Mouse (Mus musculus) lung, adult 18-20 months (tissue): ENCODE measurements at regions not wholly inside any gene's neighbourhood (a gene's known extent, or its start where the extent isn't known, plus 50 kb on each side); places are given as distances from the start of the nearest gene placed in this dataset.

ENCODE experiments used
- DNase-seq, 2 experiments: peaks; one replicate each; pipeline ENCODE4 v3.0.0; 2022; ENCODE audit warnings: mixed read lengths in 2 of 2

DNA sequence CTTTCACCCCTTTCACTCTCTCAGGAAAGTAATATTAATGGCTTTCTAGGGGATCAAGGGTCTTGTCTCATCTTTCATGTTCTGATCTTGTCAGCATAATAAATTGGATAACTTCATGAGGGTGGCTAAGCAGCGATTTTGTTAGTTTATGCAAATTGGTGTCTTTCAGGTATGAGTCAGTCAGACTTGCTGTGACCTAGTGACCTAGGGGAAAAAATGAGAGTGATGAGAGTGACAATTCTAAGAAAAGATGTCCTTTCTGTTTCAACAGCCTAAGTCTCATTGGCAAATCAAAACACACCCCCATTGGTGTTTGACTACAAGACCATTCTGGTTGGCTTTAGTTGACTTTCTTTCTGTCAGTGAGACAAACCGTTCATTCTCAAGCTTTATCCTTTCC lies 68.0 kb upstream of the Actbl2 start:
- DNase-seq, result no peak

DNA sequence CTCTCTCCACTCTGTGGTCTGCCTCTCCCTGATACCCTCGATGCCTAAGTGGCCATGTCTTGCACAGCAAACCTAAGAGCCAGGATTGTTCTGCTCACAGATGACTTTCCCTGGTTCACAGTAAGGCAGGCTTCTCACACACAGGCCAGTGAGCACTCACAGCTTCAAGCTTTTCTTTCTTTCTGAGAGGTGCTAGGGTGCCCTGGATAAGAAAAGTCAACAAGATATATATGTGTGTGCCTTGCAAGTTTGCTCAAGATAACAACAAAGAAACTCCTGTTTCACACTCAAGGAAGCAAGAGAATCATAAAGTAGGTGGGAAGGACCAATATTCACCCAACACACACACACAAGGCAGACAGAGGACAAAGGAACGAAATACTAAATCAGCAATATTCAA lies 60.9 kb upstream of the Actbl2 start:
- DNase-seq, result no peak

DNA sequence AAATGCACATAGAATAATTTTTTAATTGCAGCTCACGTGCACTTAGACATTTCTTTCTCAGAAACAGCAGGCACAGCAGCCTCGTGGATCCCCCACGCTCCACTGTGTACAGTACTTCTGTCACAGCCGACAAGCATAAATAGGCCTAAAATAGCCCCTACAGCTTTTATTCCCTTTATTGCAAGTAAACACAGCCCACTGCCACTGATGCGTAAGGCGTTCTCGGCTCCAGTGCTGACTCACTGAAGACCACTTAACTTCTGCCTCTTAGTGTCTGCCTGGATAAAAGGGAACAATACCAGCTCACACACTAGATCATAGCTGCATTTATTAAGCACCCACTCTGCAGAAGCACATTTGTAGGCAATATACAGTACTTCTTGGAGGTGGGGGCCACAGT lies 60.5 kb upstream of the Actbl2 start:
- DNase-seq, result no peak

DNA sequence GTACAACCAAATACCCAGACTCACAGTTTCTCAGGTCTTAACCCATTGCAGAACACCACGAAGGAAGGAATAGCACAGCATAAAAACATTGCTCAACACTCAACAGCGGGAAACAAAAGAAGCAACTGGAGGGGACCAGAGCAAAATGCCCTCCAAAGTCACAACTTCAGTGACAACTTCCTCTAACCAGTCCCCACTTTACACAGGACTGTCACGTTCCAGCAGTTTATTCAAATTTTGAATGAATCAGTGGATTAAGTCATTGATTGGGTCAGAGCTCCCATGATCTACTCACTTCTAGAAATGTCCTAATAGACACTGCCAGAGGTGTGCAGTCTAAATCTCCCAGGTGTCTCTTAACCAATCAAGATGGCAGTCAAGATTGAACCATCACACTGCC lies 53.3 kb upstream of the Actbl2 start:
- DNase-seq, result no peak

DNA sequence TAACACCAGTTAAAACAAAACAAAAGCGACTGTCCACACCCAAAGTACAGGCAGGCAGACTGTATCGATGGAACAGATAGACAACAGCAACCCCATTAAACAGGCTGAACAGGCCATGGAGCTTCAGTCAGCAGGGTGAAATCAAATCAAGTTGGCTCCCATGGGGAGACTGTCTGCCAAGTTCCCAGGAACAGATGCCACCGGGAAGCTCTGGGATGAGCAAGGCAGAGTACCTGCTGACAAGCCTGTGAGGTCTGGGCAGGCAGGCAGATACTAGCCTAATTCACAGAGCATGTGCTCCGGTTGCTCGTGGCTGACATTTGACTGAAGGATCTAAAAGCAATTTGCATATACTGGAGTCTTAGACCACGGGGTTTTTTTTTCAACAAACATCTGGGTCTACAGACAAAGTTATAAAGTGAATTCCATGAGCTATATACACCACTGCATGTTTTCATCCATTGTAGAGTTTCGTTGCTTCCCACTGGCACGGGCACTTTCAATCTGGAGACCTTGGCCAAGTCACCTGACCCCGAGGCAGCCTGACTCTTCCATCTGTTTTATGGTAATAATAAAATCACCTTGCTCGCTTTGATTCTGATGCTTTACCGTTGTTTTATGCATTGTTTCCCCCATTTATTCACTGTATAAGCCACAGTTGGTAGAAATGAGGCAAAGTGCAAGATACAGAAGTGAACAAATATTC lies 50.1 kb upstream of the Actbl2 start:
- DNase-seq, result no peak
